Mouse (Mus musculus) MEL (cell line): Measurements from ENCODE around the gene Amn1. TPM values are rescaled to one million over a fixed set of nuclear protein-coding genes. Genes with fewer than 3 reads are reported as not detected.
A peak's percentile ranks its signal among the peaks of the same experiment; 100 is the strongest.

Source experiments
- DNase-seq: peaks from one replicate; pipeline ENCODE4 v3.0.0; 2011; ENCODE audit warnings: low read depth, low spot score
- H3K27ac ChIP-seq: 2 replicates; pipeline ENCODE4 v1.5.1; 2012; ENCODE audit warnings: low read depth, mild to moderate bottlenecking, control low read depth, low read length, moderate library complexity; ENCODE audit not compliant: control insufficient read depth
- H3K27me3 ChIP-seq, 2 experiments: fragments of 150-350 bp in 1 of 2; sonication (generic) in 1 of 2; 2 replicates each; pipeline ENCODE4 v1.6.1; 2012; ENCODE audit warnings: low read length in 2 of 2, mild to moderate bottlenecking in 2 of 2, improper control_type of control experiment in 1 of 2, moderate library complexity in 1 of 2; ENCODE audit not compliant: insufficient read depth in 2 of 2, control insufficient read depth in 1 of 2
- H3K36me3 ChIP-seq, 2 experiments: 2 replicates each; pipeline ENCODE4 v1.6.1; 2012 to 2014; ENCODE audit warnings: low read length in 2 of 2, improper control_type of control experiment in 1 of 2, inconsistent platforms in 1 of 2, mild to moderate bottlenecking in 1 of 2; ENCODE audit not compliant: insufficient read depth in 2 of 2, control insufficient read depth in 1 of 2
- H3K4me1 ChIP-seq, 2 experiments: fragments of 150-350 bp in 1 of 2; sonication (generic) in 1 of 2; 2 replicates each; pipeline ENCODE4 v1.6.1; 2012; ENCODE audit warnings: low read length in 2 of 2, improper control_type of control experiment in 1 of 2, mild to moderate bottlenecking in 1 of 2; ENCODE audit not compliant: insufficient read depth in 2 of 2, control insufficient read depth in 1 of 2
- H3K4me3 ChIP-seq, 2 experiments: fragments of 150-350 bp in 1 of 2; sonication (generic) in 1 of 2; 2 replicates each; pipeline ENCODE4 v1.5.1; 2012; ENCODE audit warnings: low read depth in 2 of 2, low read length in 2 of 2, mild to moderate bottlenecking in 2 of 2, moderate library complexity in 2 of 2, control low read depth in 1 of 2, improper control_type of control experiment in 1 of 2; ENCODE audit not compliant: control insufficient read depth in 1 of 2, insufficient read depth in 1 of 2
- H3K79me2 ChIP-seq: 2 replicates; pipeline ENCODE4 v1.6.1; 2012; ENCODE audit warnings: mild to moderate bottlenecking, low read length, moderate library complexity; ENCODE audit not compliant: control insufficient read depth, poor library complexity, insufficient read depth
- H3K9ac ChIP-seq: 2 replicates; pipeline ENCODE4 v1.6.1; 2012; ENCODE audit warnings: low read depth, mild to moderate bottlenecking, control low read depth, low read length, moderate library complexity; ENCODE audit not compliant: control insufficient read depth, poor library complexity, severe bottlenecking
- H3K9me3 ChIP-seq: fragments of 150-350 bp; sonication (generic); replicated peaks from 2 replicates; pipeline ENCODE4 v1.6.1; 2012; ENCODE audit warnings: mild to moderate bottlenecking, low read length, improper control_type of control experiment, moderate library complexity; ENCODE audit not compliant: insufficient read depth
- BHLHE40 ChIP-seq: IDR thresholded peaks from 2 replicates; pipeline ENCODE4 v1.6.1; 2012; ENCODE audit warnings: low read depth, mild to moderate bottlenecking, inconsistent platforms, low read length, improper control_type of control experiment, borderline replicate concordance
- CHD1 ChIP-seq: IDR thresholded peaks from 2 replicates; pipeline ENCODE4 v1.6.1; 2012; ENCODE audit warnings: low read depth, mild to moderate bottlenecking, inconsistent platforms, low read length, improper control_type of control experiment
- CHD2 ChIP-seq: IDR thresholded peaks from 2 replicates; pipeline ENCODE4 v1.6.1; 2011; ENCODE audit warnings: low read length, improper control_type of control experiment
- CTCF ChIP-seq, 3 experiments: IDR thresholded peaks in 2 of 3; conservative IDR thresholded peaks in 1 of 3; 2 replicates each; pipeline ENCODE4 v1.5.1; 2011 to 2012; ENCODE audit warnings: low read length in 3 of 3, low read depth in 2 of 3, mild to moderate bottlenecking in 2 of 3, improper control_type of control experiment in 1 of 3, inconsistent platforms in 1 of 3, mixed read lengths in 1 of 3, moderate library complexity in 1 of 3; ENCODE audit not compliant: control insufficient read depth in 1 of 3, insufficient read depth in 1 of 3, poor library complexity in 1 of 3, severe bottlenecking in 1 of 3
- E2F4 ChIP-seq: IDR thresholded peaks from 2 replicates; pipeline ENCODE4 v1.6.1; 2011; ENCODE audit warnings: low read depth, low read length, improper control_type of control experiment, borderline replicate concordance
- ELF1 ChIP-seq: IDR thresholded peaks from 2 replicates; pipeline ENCODE4 v1.6.1; 2014; ENCODE audit warnings: low read depth, mild to moderate bottlenecking, inconsistent platforms, low read length, improper control_type of control experiment, moderate library complexity
- EP300 ChIP-seq, 2 experiments: IDR thresholded peaks; 2 replicates each; pipeline ENCODE4 v1.6.1; 2011; ENCODE audit warnings: improper control_type of control experiment in 2 of 2, low read length in 2 of 2, low read depth in 1 of 2, mild to moderate bottlenecking in 1 of 2
- ETS1 ChIP-seq: IDR thresholded peaks from 2 replicates; pipeline ENCODE4 v1.6.1; 2012; ENCODE audit warnings: low read depth, mild to moderate bottlenecking, inconsistent platforms, low read length, improper control_type of control experiment, moderate library complexity
- GABPA ChIP-seq: IDR thresholded peaks from 2 replicates; pipeline ENCODE4 v1.6.1; 2012; ENCODE audit warnings: low read depth, mild to moderate bottlenecking, inconsistent platforms, low read length, improper control_type of control experiment, moderate library complexity
- GATA1 ChIP-seq: IDR thresholded peaks from 2 replicates; pipeline ENCODE4 v1.6.1; 2011; ENCODE audit warnings: low read depth, low read length, improper control_type of control experiment
- HCFC1 ChIP-seq: IDR thresholded peaks from 2 replicates; pipeline ENCODE4 v1.6.1; 2012; ENCODE audit warnings: low read depth, mild to moderate bottlenecking, inconsistent platforms, low read length, improper control_type of control experiment, moderate library complexity
- JUND ChIP-seq: IDR thresholded peaks from 2 replicates; pipeline ENCODE4 v1.6.1; 2011; ENCODE audit warnings: low read depth, mild to moderate bottlenecking, improper control_type of control experiment, low read length
- KAT2A ChIP-seq: conservative IDR thresholded peaks from 2 replicates; pipeline ENCODE4 v1.6.1; 2012; ENCODE audit warnings: low read depth, low read length, improper control_type of control experiment, inconsistent platforms
- MAFK ChIP-seq: IDR thresholded peaks from 2 replicates; pipeline ENCODE4 v1.6.1; 2011; ENCODE audit warnings: low read depth, mild to moderate bottlenecking, low read length, improper control_type of control experiment, borderline replicate concordance
- MAX ChIP-seq: IDR thresholded peaks from 2 replicates; pipeline ENCODE4 v1.6.1; 2011; ENCODE audit warnings: low read length, improper control_type of control experiment
- MEF2A ChIP-seq: IDR thresholded peaks from 2 replicates; pipeline ENCODE4 v1.6.1; 2014; ENCODE audit warnings: low read depth, mild to moderate bottlenecking, inconsistent platforms, low read length, improper control_type of control experiment; ENCODE audit not compliant: poor library complexity, insufficient replicate concordance, severe bottlenecking; ENCODE audit errors: extremely low read depth
- MXI1 ChIP-seq: IDR thresholded peaks from 2 replicates; pipeline ENCODE4 v1.6.1; 2011; ENCODE audit warnings: mild to moderate bottlenecking, low read depth, low read length, improper control_type of control experiment
- MYB ChIP-seq: IDR thresholded peaks from 2 replicates; pipeline ENCODE4 v1.6.1; 2011; ENCODE audit warnings: mild to moderate bottlenecking, low read depth, low read length, improper control_type of control experiment
- MYC ChIP-seq: IDR thresholded peaks from 2 replicates; pipeline ENCODE4 v1.6.1; 2011; ENCODE audit warnings: low read depth, mild to moderate bottlenecking, low read length, improper control_type of control experiment, moderate library complexity
- NELFE ChIP-seq: IDR thresholded peaks from 2 replicates; pipeline ENCODE4 v1.6.1; 2011; ENCODE audit warnings: low read depth, low read length, improper control_type of control experiment
- NRF1 ChIP-seq: IDR thresholded peaks from 2 replicates; pipeline ENCODE4 v1.6.1; 2014; ENCODE audit warnings: low read depth, mild to moderate bottlenecking, inconsistent platforms, low read length, improper control_type of control experiment, moderate library complexity; ENCODE audit not compliant: poor library complexity, insufficient read depth, severe bottlenecking
- POLR2A ChIP-seq, 2 experiments: IDR thresholded peaks; 2 replicates each; pipeline ENCODE4 v1.6.1; 2011 to 2012; ENCODE audit warnings: low read length in 2 of 2, mild to moderate bottlenecking in 2 of 2, control low read depth in 1 of 2, improper control_type of control experiment in 1 of 2, low read depth in 1 of 2, moderate library complexity in 1 of 2; ENCODE audit not compliant: control insufficient read depth in 1 of 2, insufficient read depth in 1 of 2, poor library complexity in 1 of 2
- POLR2AphosphoS2 ChIP-seq: IDR thresholded peaks from 2 replicates; pipeline ENCODE4 v1.6.1; 2011; ENCODE audit warnings: low read length, improper control_type of control experiment
- SIN3A ChIP-seq: IDR thresholded peaks from 2 replicates; pipeline ENCODE4 v1.6.1; 2012; ENCODE audit warnings: low read length, improper control_type of control experiment, inconsistent platforms
- SMC3 ChIP-seq: IDR thresholded peaks from 2 replicates; pipeline ENCODE4 v1.6.1; 2011; ENCODE audit warnings: low read depth, low read length, improper control_type of control experiment
- TAL1 ChIP-seq: IDR thresholded peaks from 2 replicates; pipeline ENCODE4 v1.6.1; 2012; ENCODE audit warnings: mild to moderate bottlenecking, inconsistent platforms, low read length, moderate library complexity, mixed read lengths
- TBP ChIP-seq: IDR thresholded peaks from 2 replicates; pipeline ENCODE4 v1.8.0; 2011; ENCODE audit warnings: low read depth, low read length, improper control_type of control experiment
- UBTF ChIP-seq: IDR thresholded peaks from 2 replicates; pipeline ENCODE4 v1.6.1; 2012; ENCODE audit warnings: low read depth, mild to moderate bottlenecking, inconsistent platforms, low read length, improper control_type of control experiment, moderate library complexity, borderline replicate concordance; ENCODE audit not compliant: insufficient read depth
- USF1 ChIP-seq: IDR thresholded peaks from 2 replicates; pipeline ENCODE4 v1.6.1; 2014; ENCODE audit warnings: low read depth, mild to moderate bottlenecking, inconsistent platforms, low read length, improper control_type of control experiment, moderate library complexity
- USF2 ChIP-seq, 2 experiments: IDR thresholded peaks; 2 replicates each; pipeline ENCODE4 v1.6.1; 2011 to 2012; ENCODE audit warnings: improper control_type of control experiment in 2 of 2, low read length in 2 of 2, borderline replicate concordance in 1 of 2, inconsistent platforms in 1 of 2, low read depth in 1 of 2, mild to moderate bottlenecking in 1 of 2; ENCODE audit not compliant: insufficient read depth in 1 of 2
- ZC3H11A ChIP-seq: IDR thresholded peaks from 2 replicates; pipeline ENCODE4 v1.6.1; 2012; ENCODE audit warnings: low read depth, mild to moderate bottlenecking, inconsistent platforms, low read length, improper control_type of control experiment
- ZKSCAN1 ChIP-seq: IDR thresholded peaks from 2 replicates; pipeline ENCODE4 v1.6.1; 2012; ENCODE audit warnings: low read depth, mild to moderate bottlenecking, inconsistent platforms, low read length, improper control_type of control experiment, moderate library complexity
- ZMIZ1 ChIP-seq: IDR thresholded peaks from 2 replicates; pipeline ENCODE4 v1.6.1; 2012; ENCODE audit warnings: low read depth, mild to moderate bottlenecking, inconsistent platforms, low read length, improper control_type of control experiment, moderate library complexity
- ZNF384 ChIP-seq: IDR thresholded peaks from 2 replicates; pipeline ENCODE4 v1.6.1; 2012; ENCODE audit warnings: low read depth, mild to moderate bottlenecking, inconsistent platforms, low read length, improper control_type of control experiment
- polyA plus RNA-seq, 2 experiments: library from polyadenylated mRNA; stranded (reverse) in 1 of 2; unstranded in 1 of 2; fragments of >175 nt in 1 of 2; fragments of >200 nt in 1 of 2; gene quantifications; 2 replicates each; pipeline versions ENCODE4 v1.2.1 to v1.2.4; 2012; ENCODE audit warnings: low replicate concordance in 2 of 2, low read depth in 1 of 2; ENCODE audit not compliant: insufficient read length in 2 of 2, insufficient read depth in 1 of 2, missing spikeins in 1 of 2
- total RNA-seq: library from RNA; depleted of rRNA; stranded (reverse); fragments of 300-350 nt; gene quantifications from 2 replicates; pipeline ENCODE4 v1.2.3, GENCODE M21; 2012; rRNA removed

Gene Amn1
- total RNA-seq (2.7 and 4.4 TPM in 2 replicates), polyA plus RNA-seq (1 to 10 TPM in 1 of 2 experiments, not detected in 1; 2.7 TPM)

DNA sequence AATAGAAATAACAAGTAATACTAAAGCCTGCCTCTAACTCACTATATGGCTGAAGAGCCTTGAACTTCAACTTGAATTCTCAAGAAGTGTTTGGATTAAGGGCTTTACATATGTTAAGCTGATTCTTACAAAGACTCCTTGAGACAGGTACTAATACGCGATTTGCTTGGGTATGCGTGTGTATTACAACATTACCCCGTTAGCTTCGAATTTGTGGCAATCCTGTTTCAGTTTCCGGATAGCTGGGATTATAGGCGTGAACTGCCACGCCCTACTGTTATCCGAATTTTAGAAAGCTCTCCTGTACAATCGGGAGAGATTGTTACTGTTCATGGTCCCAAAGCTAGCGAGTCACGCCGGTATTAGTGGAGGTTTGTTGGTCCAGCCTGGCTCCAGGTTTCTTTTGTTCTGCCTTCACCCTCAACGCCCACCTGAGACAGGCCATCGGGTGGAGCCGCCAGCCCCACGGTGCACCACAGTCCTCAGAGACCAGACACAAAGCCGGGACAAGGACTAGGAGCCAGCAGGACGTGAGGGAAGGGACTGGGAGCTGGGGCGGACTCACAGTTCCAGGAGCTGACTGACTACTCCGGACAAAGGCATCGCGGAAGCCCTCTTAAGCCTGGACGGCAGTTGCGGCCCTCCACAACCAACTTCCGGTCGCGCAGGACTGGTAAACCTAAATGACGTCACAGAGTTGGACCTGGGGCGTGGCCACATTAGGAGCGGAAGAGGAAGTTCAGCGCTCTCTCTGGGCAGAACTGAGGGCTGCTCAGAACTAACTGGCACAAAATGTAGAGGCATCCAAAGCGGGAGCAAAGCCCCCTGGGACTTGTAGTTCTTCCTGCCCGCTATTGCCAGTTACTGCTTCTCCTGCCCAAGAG is at the start of gene Amn1:
Gene Amn1 (minus strand): TSS at position 672 of the 884 bp plus-strand sequence.
- DNase-seq, result peak; percentile 98
- Histone ChIP-seq H3K4me1 (peaks cover 0 to 4% of the 10 kb centered on the region in 2 experiments; a peak in 2 of 4 replicates), H3K9ac (peak within 1 kb of the TSS; percentile 73), H3K27me3 (no peaks in the 10 kb centered on the region), H3K9me3 (no peaks in the 10 kb centered on the region), H3K36me3 (peaks cover 0 to 16% of the 10 kb centered on the region in 2 experiments; a peak in 3 of 4 replicates), H3K79me2 (peaks cover 9% of the 10 kb centered on the region), H3K4me3 (peak within 1 kb of the TSS; percentile 64 to 83), H3K27ac (peak within 1 kb of the TSS; percentile 49)
- TF ChIP-seq ELF1 (peak; percentile 99), MEF2A (no peak), NELFE (peak; percentile 90), GATA1 (no peak), CHD1 (no peak), POLR2AphosphoS2 (peak; percentile 65; the same call in 1 of the 2 replicates), JUND (no peak), NRF1 (peak; percentile 57), ZNF384 (no peak), KAT2A (peak; percentile 83), MXI1 (peak; percentile 39), CTCF (IDR thresholded peaks at IDR 0.05 in 2 of 3, conservative IDR thresholded peaks at IDR 0.05 in 1 of 3; ENCODE audit: control insufficient read depth in 1 of 3, insufficient read depth in 1 of 3, low read depth in 2 of 3, low read length in 3 of 3, poor library complexity in 1 of 3, severe bottlenecking in 1 of 3) (no peak), MYC (no peak), E2F4 (no peak), USF1 (peak; percentile 22; the same call in 1 of the 2 replicates), MYB (peak; percentile 77), ZC3H11A (no peak), CHD2 (no peak), UBTF (no peak), SMC3 (no peak), ETS1 (peak; percentile 61), ZMIZ1 (peak; percentile 72; the same call in 1 of the 2 replicates), TBP (peak; percentile 84), SIN3A (peak; percentile 91), ZKSCAN1 (no peak), EP300 (IDR thresholded peaks at IDR 0.05; ENCODE audit: low read depth in 1 of 2, low read length in 2 of 2) (0 out of 4 replicates have a peak, but pooled peaks of 1 of the 2 experiments have one; percentile 18), TAL1 (no peak), USF2 (IDR thresholded peaks at IDR 0.05; ENCODE audit: borderline replicate concordance in 1 of 2, insufficient read depth in 1 of 2, low read depth in 1 of 2, low read length in 2 of 2) (no peak), POLR2A (IDR thresholded peaks at IDR 0.05; ENCODE audit: control insufficient read depth in 1 of 2, insufficient read depth in 1 of 2, low read depth in 1 of 2, low read length in 2 of 2, poor library complexity in 1 of 2) (peak; percentile 61 to 85; a peak in 3 of 4 replicates), MAFK (no peak), GABPA (no peak; the same call in 1 of the 2 replicates), BHLHE40 (no peak), MAX (peak; percentile 59; the same call in 1 of the 2 replicates), HCFC1 (peak; percentile 99)
